Mouse (Mus musculus): ENCODE measurements at regions not wholly inside any gene's neighbourhood (a gene's known extent, or its start where the extent isn't known, plus 50 kb on each side); places are given as distances from the start of the nearest gene placed in this dataset.
A peak's percentile ranks its signal among the peaks of the same experiment; 100 is the strongest.

- no peak for DNase-seq (ENCODE audit: low spot score)
- intact Hi-C loops (cut with DNase I), result no loop called here
Observed at GRCm38 (mm10) chr5:43339671-43340070, 106.7 kb downstream of the Cpeb2 start.

DNA sequence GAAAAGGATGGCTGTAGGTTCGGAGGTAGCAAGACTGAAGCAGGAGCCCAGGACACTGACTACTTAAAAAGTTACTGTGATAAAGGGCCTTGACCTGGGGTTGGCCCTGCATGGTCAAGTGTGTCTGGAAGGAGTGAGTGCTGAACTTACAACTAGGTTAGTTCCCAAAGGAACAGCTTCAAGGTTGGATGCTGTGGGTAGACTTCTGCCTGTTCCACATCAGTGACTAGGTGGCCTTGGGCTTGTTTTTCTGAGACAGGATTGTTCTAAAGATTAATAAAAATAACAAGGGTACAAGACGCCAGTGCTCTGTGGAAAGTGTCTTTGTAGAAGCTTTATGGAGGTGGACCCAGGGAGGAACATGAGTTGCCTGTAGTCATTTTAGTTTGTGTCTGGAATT is 108.5 kb downstream of the Cpeb2 start:
- intact Hi-C loops (cut with DNase I), result no loop called here
- no peak for DNase-seq (ENCODE audit: low spot score)

DNA sequence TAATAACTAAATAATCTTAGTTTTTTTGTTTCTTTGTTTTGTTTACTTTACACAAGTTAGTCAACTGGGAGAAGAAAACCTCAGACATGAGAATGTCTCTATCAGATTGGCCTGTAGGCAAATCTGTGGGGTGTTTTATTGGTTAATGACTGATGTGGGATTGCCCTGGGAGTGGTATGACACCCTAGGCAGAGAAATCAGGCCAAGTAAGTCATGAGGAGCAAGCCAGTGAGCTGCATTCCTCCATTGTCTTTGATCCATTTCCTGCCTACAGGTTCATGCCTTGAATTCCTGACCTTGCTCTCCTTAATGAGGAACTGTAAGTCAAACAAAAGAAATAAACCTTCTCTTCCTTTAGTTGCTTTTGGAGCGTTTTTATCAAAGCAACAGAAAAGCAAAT is 111.5 kb downstream of the Cpeb2 start:
- intact Hi-C loops (cut with DNase I), result no loop called here
- DNase-seq (ENCODE audit: low spot score), result no peak

- intact Hi-C loops (cut with DNase I), result loop anchor here (10.0 kb wide), 3 partner anchors 56 to 936 kb away; no protein-coding TSS in a partner anchor
- DNase-seq (ENCODE audit: low spot score), result no peak
Observed at GRCm38 (mm10) chr5:43350987-43351386, 118.0 kb downstream of the Cpeb2 start.

- intact Hi-C loops (cut with DNase I), result loop anchor here (10.0 kb wide), 3 partner anchors 59 to 939 kb away; no protein-coding TSS in a partner anchor
- DNase-seq (ENCODE audit: low spot score), result no peak
Observed at GRCm38 (mm10) chr5:43353021-43353990, 120.3 kb downstream of the Cpeb2 start.

DNA sequence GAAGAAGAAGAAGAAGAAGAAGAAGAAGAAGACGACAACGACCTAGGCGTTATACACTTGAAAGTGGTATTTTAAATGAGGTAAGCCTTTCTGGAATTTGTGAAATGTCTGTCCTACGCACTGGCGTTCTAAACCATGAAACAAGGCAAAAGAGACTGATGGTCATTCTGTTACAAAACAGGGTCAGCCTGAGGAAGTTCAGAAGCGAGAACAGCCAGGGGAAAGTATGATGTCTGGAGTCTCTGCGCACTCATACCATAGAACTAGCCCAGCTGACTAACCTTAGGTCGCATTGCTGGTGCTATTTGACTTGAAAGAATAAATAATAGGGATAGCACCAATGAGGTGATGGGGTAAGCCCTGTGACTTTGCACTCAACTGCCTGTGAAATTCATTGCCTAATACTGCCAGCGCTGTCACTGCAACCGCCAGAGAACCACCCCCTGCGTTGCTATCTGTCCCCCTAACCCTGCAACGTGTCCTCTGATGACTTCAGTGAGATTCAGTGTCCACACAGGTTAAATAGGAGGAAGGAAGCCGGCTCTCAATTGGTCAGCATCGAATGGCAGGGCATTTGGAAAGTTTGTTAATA is 121.5 kb downstream of the Cpeb2 start:
- intact Hi-C loops (cut with DNase I), result loop anchor here (2.0 to 10.0 kb wide), 4 partner anchors 60 to 940 kb away; no protein-coding TSS in a partner anchor
- DNase-seq (ENCODE audit: low spot score), result no peak

- intact Hi-C loops (cut with DNase I), result loop anchor here (2.0 to 10.0 kb wide), 4 partner anchors 60 to 940 kb away; no protein-coding TSS in a partner anchor
- DNase-seq (ENCODE audit: low spot score), result peak; percentile 71
Observed at GRCm38 (mm10) chr5:43355026-43355580, 122.1 kb downstream of the Cpeb2 start.

DNA sequence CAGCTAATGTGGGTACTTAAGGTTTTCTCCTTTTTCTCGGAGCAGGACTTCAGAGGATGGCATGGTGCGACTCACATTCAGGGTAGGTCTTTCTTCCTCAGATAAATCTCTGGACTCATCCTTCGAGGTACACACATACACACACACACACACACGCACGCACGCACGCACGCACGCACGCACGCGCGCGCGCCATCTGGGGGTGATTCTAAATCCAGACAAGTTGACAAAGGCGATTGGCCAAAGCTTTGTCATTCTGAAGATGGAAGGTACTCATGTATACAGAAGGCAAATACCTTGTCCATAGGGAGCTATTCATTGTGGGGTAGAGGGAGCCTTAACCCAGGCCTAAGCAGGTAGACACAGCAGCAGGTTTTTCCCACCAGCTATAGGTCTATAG is 122.9 kb downstream of the Cpeb2 start:
- no peak for DNase-seq (ENCODE audit: low spot score)
- intact Hi-C loops (cut with DNase I), result loop anchor here (2.0 to 10.0 kb wide), 4 partner anchors 61 to 941 kb away; no protein-coding TSS in a partner anchor

DNA sequence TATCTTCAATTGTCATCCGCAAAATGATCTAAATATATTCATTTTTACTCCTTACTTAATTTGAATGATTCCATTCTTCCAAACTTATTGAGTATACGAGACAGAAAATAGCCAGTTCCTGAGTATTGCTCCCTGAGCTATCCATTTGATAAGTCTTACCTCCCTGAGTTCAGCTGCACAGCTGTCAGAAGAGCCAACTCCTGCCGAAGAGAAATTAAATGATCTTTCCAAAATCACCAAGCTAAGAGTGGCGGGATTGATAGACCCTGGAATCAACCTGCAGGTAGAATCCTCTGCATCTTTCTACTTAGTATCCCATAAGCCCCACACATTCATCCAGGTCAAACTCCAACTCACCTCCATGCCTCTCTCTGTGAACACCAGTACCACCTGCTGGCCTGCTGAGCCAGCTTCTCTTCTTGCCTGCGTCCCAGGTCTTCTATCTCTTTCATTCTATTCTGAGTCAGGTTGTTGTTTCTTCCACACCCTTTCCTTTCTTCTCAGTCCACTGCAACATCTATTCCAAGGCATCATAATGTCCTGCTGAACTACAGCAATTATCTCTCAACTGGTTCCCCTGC is 124.2 kb downstream of the Cpeb2 start:
- intact Hi-C loops (cut with DNase I), result loop anchor here (10.0 kb wide), 3 partner anchors 62 to 942 kb away; no protein-coding TSS in a partner anchor
- no peak for DNase-seq (ENCODE audit: low spot score)

DNA sequence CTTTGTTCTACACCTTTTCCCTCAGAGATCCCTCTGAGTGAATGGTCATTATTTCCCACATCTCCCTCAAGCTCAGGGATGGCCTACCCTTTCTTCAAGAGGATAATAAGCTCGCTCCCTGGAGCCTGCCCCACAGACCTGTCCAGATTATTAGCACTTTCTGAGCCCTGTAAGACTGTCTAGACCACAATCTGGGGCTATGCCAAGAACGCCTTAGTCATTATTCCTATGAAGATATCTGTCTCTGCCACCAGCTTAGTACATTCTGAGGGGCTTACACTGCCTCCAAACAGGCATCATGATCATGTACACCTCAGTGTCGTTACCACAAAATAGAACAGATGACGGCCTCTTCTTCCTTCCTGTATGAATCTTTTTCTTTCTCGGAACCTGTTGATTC is 124.9 kb downstream of the Cpeb2 start:
- no peak for DNase-seq (ENCODE audit: low spot score)
- intact Hi-C loops (cut with DNase I), result loop anchor here (10.0 kb wide), 3 partner anchors 63 to 943 kb away; no protein-coding TSS in a partner anchor

GRCm38 (mm10) chr5:43358928-43359765 is 126.2 kb downstream of the Cpeb2 start:
- no peak for DNase-seq (ENCODE audit: low spot score)
- intact Hi-C loops (cut with DNase I), result loop anchor here (10.0 kb wide), 3 partner anchors 64 to 944 kb away; no protein-coding TSS in a partner anchor

DNA sequence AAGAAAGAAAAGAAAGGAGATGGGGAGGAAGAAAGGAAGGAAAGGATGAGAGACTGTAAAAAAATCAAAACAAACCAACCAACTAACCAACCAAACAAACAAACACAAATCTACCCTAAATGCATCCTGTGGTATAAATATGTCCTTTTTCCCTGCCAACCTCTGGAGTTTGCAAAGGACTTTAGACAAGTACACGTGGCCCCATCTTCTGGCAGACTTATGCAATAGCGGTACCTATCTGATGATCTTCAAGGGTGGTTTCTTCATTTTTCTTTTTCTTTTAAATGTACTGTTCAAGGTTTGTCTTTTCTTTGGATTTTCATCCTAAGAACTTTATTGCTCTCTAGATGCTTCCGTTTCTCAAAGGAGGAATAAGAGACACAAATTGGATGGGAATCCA is 127.3 kb downstream of the Cpeb2 start:
- intact Hi-C loops (cut with DNase I), result no loop called here
- no peak for DNase-seq (ENCODE audit: low spot score)

DNA sequence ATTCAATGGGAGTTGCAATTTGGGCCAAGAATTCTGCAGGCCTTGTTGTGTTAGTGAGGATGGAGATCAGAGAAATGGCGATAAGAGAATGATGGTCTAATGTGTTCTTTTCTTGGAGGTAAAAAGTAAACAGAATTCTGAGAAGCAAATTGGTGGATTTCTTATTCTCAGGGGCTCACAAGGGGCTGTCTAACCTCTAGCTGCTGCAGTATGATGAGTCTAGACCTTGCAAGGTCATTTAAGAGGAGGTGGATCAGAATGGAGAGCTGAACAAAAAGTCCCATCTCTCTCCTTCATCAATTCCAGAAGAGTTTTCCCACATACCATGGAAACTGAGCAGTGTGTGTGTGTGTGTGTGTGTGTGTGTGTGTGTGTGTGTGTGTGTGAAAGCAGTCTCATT is 128.1 kb downstream of the Cpeb2 start:
- DNase-seq (ENCODE audit: low spot score), result no peak
- intact Hi-C loops (cut with DNase I), result no loop called here

GRCm38 (mm10) chr5:43372385-43372784 is 139.4 kb downstream of the Cpeb2 start:
- intact Hi-C loops (cut with DNase I), result no loop called here
- DNase-seq (ENCODE audit: low spot score), result no peak

DNA sequence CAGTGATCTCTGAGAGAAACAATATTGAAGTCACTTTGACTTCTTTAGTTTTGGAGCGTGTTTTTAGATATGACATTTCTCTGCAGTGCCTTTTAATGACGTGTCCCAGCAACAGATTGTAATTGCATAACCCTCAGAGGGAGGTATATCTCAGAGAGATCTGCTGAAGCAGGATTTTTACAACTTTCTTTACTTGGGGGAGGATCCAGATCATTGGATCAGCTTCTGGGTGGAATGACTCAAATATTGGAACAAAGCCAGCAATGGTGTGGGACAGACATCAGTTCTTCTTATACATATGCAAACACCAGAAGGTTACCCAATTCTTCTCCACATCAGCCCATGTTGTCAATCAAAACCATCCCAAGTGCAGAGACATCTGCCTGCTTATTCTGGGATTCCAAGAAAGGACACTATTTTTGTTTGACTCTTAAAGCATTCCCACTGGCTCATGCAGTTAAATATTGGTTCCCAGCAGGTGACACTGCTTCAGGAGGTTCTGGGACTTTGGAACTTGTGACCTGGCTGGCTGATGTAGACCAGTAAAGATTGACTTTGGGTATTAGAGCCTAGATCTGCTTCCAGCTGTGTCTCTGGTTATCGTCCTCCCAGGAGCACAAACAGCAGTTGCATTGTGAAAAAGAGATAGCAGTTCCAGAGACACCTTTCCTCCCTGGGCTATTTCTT is 130.5 kb upstream of the C1qtnf7 start:
- DNase-seq (ENCODE audit: low spot score), result no peak
- intact Hi-C loops (cut with DNase I), result no loop called here

DNA sequence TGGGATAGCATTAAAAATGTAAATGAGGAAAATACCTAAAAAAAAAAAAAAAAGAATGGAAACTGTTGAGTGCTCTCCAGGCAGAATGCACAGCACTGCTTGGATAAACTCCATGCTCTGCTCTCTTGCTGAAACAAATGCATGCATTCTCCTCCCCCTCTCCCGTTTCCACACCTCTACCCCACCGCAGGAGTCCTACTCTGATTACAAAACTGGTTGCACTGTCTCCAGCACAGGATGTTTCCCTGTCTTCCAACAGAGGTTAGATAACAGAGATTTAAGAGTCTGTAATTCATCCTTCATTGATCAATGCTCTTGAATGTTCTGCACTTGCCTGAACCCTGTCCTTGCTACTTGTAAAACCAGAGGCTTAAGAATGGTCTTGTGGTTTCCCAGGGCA is 124.3 kb upstream of the C1qtnf7 start:
- intact Hi-C loops (cut with DNase I), result loop anchor here (2.0 kb wide), 1 partner anchor 978 kb away; no protein-coding TSS in a partner anchor
- no peak for DNase-seq (ENCODE audit: low spot score)

DNA sequence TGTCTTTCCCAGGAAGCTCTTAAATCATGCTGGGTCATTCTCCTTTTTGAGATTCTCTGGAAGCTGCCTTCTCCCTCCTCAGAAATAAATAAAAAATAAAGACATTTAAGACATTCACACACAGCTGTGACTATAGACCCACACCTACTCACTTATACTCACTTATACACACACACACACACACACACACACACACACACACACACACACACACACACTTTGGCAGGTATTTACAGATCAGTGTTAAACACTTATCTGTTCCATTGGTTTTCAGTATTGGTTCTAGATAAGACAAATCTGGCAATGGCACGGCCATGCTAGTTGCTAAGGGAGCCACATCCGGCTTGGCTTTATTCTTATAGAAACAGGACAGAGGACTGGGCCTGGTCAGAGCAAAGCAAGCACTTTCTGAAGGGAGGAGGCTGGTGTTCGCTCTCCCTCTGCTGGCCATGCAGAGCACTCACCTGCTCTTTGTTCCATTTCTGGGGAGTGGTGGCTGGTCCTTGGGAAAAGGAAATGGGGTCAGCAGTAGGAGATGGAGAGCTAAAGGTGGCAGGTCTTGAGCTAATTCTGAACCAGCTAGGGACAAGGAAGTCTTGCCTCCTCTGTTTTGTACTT is 123.8 kb upstream of the C1qtnf7 start:
- intact Hi-C loops (cut with DNase I), result loop anchor here (2.0 kb wide), 1 partner anchor 979 kb away; no protein-coding TSS in a partner anchor
- DNase-seq (ENCODE audit: low spot score), result no peak

DNA sequence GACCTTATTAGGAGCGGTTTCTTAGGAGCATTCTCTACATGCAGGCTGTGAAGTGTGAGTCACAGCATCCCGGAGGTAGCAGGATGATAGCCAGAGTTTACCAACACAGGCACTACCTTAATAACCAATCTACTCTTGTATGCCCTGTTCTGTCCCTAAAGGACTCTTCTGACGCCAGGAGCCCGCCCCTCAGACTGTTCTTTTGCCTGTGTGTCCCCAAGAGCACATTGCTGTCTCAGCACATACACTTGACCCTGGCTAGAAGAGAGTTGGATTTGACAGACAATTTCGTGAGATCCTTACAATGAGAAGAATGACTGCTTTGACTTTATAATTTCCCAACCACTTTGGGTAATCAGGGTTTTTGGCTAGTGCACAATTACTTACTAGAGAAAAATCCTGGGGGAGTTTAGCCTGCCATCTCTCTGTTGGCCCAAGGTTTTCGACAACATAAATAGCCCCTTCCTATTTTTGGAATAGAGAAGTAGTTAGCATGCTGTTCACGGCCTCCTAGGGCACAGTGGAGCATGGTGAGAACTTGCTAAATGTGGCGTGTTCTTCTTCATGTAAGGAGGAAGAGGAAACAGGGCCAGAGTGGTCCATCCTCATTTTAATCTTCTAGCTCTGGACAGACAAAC is 122.3 kb upstream of the C1qtnf7 start:
- intact Hi-C loops (cut with DNase I), result no loop called here
- DNase-seq (ENCODE audit: low spot score), result no peak
